Mouse (Mus musculus) embryonic facial prominence, embryonic 10.5 days (tissue): Measurements from ENCODE around the gene Wbp2. TPM values are rescaled to one million over a fixed set of nuclear protein-coding genes. Genes with fewer than 3 reads are reported as not detected.

ENCODE experiments used
- DNase-seq: peaks from one replicate; pipeline ENCODE4 v3.0.0-alpha.2; 2017; ENCODE audit warnings: low spot score
- H3K27ac ChIP-seq: fragments of 300-500 bp; sonication (generic); replicated peaks from 2 replicates; pipeline ENCODE4 v1.5.1; 2016; ENCODE audit warnings: mild to moderate bottlenecking
- H3K27me3 ChIP-seq: fragments of 300-500 bp; sonication (generic); replicated peaks from 2 replicates; pipeline ENCODE4 v1.6.1; 2016; ENCODE audit warnings: low read depth, mild to moderate bottlenecking; ENCODE audit not compliant: poor library complexity, severe bottlenecking
- H3K36me3 ChIP-seq: fragments of 300-500 bp; sonication (generic); replicated peaks from 2 replicates; pipeline ENCODE4 v1.6.1; 2016; ENCODE audit warnings: mild to moderate bottlenecking, moderate library complexity
- H3K4me1 ChIP-seq: fragments of 300-500 bp; sonication (generic); 2 replicates; pipeline ENCODE4 v1.6.1; 2016
- H3K4me3 ChIP-seq: fragments of 300-500 bp; sonication (generic); 2 replicates; pipeline ENCODE4 v1.5.1; 2016; ENCODE audit warnings: mild to moderate bottlenecking, moderate library complexity
- H3K9me3 ChIP-seq: fragments of 300-500 bp; sonication (generic); 2 replicates; pipeline ENCODE4 v1.6.1; 2016; ENCODE audit warnings: mild to moderate bottlenecking
- WGBS: fragments of 180-500 bp; shearing (Covaris S2); methylation state at CpG from one replicate; pipeline ENCODE4 v1.1.7; 2016; 5-methylcytosine and 5-hydroxymethylcytosine counted together
- polyA plus RNA-seq: library from polyadenylated mRNA; unstranded; fragments of >200 nt; fragmentation: Nextera tagmentation; extraction: Ambion mirVana; gene quantifications from 2 replicates; pipeline ENCODE4 v1.2.1, GENCODE M21; 2016

The Wbp2 gene
- polyA plus RNA-seq, 1 experiment from 2014 or later, result 74.2 TPM

DNA sequence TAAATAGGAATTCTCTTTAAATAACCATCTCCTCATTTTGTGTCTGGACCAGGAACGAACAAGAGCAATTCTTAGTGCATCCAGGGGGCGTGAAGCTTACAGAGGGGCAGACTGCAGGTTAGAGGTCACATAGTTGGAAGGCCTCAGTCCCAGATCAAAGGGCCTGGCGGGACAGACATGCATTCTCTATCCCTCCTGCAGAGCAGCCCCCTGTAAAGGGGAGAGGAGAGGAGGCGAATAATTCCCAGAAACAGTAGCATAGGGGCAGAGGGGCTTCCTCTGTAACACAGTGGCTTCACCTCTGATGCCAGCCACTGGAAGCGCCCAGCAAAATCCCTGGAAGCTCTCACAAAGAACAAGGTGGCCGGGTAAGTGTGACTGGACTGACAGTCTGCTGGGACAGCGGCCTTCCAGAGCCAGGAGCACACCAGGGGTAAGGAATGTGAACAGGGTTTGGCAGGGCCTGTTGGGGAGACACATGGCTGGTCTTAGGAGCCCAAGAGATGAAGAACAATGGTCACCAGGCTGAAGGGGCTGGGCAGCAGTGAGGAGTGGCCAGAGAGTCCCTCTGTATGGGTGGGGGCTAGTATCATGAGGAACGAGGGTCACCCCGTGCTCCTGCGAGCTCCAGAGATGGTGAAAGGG lies 8.0 kb downstream of the Wbp2 start:
- DNase-seq, result peak; percentile 60
- WGBS, result 24% methylated on average over 10 of the region's 10 CpGs
- no peaks in the 10 kb centered on the region for H3K9me3 ChIP-seq
- no peaks in the 10 kb centered on the region for H3K27me3 ChIP-seq
- H3K36me3 ChIP-seq, result peaks cover 51% of the 10 kb centered on the region
- H3K27ac ChIP-seq, result peak overlapping the region; percentile 76
- peaks cover 68% of the 10 kb centered on the region for H3K4me1 ChIP-seq
- peak overlapping the region; percentile 53 for H3K4me3 ChIP-seq

DNA sequence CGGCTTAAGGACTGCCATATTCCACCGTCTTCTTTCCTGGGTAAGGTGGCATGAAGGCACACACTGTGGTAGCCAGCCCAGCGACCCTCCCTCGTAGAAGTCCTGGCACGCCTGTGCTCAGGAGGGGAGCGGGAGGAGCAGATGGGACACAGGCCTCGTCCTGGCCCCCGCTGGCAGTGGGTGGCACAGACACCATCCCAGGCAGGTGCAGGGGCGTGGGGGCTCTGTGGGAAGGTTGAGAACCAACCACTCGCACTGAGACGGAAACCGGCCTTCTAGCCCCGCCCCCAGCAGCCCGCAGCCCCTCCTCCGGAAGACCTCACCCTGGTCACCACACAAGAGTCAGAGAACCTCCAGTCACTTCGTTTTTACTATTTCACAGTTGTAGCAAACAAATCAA lies 8.6 kb downstream of the Wbp2 start:
- H3K4me1 ChIP-seq, result peaks cover 68% of the 10 kb centered on the region
- peak overlapping the region; percentile 76 for H3K27ac ChIP-seq
- peak; percentile 70 for DNase-seq
- H3K27me3 ChIP-seq, result no peaks in the 10 kb centered on the region
- H3K4me3 ChIP-seq, result peak overlapping the region; percentile 53
- H3K36me3 ChIP-seq, result peaks cover 46% of the 10 kb centered on the region
- 8% methylated on average over 16 of the region's 16 CpGs for WGBS
- H3K9me3 ChIP-seq, result no peaks in the 10 kb centered on the region

DNA sequence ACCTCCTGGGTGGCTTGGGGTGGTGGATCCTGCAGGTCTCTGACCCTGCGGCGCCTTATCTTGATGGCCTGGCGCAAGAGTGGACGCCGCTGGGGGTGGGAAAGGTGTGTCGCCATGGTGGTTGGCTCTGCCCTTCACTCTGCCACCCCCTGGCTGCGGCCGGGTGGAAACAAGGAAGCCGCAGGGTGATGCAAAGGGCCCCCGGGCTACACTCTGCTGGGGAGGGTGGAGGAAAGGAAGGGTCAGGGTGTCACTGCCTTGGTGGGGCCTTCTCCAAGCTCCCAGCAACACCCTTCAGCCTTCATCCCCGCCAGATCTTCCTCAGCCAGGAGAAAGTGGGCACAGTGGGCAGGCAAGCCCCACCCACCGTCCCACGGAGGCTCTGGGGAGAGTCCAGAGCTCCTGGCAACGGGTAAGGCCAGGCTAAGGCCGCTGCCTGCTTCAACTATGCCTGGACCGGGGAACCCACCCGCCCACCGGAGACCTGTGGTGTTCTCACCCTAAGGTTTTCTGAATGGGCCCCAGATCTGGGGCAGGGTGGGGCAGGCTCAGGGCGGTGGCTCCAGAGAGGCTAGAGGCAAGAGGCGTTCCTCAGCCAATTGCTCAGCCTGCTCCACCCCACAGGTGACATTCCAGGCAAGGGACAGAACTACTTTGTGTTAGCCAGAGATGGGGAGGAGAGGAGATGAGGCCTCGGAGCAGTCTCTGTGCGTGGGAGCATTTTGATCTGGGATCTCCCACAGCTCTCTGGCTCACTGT lies 9.2 kb downstream of the Wbp2 start, which contains the start of gene Unc13d:
TSS of gene Unc13d (minus strand) at position 516 of the 759 bp plus-strand sequence.
- H3K4me3 ChIP-seq, result peak within 1 kb of the TSS; percentile 53
- 65% methylated on average over 22 of the region's 22 CpGs for WGBS
- DNase-seq, result no peak

DNA sequence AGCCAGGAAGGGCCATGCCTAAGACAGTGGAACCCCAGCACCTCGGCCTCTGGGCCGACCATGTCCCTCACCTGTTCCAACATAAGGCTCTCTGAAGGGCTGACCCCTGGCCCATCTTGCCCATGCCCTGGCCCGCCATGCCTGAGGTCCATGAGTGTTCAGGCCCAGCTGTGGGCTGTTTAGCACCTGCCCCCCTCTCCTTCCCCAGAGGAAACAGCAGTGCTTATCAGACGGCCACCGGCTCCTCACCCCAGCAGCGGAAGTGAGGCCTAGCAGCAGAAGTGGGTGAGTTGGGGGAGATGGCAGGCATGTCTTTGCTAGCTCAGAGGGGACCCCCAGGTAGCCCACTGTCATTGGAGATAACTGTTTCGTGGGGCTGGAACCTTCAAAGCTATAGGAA lies 10.0 kb downstream of the Wbp2 start:
- Histone ChIP-seq H3K9me3 (no peaks in the 10 kb centered on the region), H3K36me3 (peaks cover 32% of the 10 kb centered on the region), H3K4me1 (peaks cover 68% of the 10 kb centered on the region), H3K4me3 (peak overlapping the region; percentile 53), H3K27me3 (no peaks in the 10 kb centered on the region), H3K27ac (peak overlapping the region; percentile 76)
- DNase-seq, result no peak
- WGBS, result 87% methylated on average over 7 of the region's 7 CpGs

More for the DNA sequence above, 9.2 kb downstream of the Wbp2 start, which contains the start of gene Unc13d:
- H3K36me3 ChIP-seq, result peaks cover 40% of the 10 kb centered on the region
- H3K9me3 ChIP-seq, result no peaks in the 10 kb centered on the region
- H3K27ac ChIP-seq, result peak within 1 kb of the TSS; percentile 76
- H3K4me1 ChIP-seq, result peaks cover 68% of the 10 kb centered on the region
- no peaks in the 10 kb centered on the region for H3K27me3 ChIP-seq

DNA sequence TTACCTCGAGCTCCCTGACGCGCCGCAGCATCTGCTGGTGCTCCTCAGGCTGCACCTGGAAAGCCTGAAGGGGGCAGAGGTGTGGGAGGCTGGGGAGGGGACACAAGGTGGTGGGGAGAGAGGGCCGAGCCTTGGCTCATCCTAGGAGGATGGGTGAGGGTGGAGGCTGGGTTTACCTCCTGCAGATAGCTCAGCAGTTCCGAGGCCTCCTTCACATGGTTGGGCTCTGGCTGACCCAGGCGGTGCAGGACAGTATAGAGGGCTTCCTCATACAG lies 10.6 kb downstream of the Wbp2 start:
- Histone ChIP-seq H3K4me3 (peak overlapping the region; percentile 53; the same call in 1 of the 2 replicates), H3K9me3 (no peaks in the 10 kb centered on the region), H3K36me3 (peaks cover 26% of the 10 kb centered on the region), H3K4me1 (peaks cover 64% of the 10 kb centered on the region), H3K27ac (peak overlapping the region; percentile 76), H3K27me3 (no peaks in the 10 kb centered on the region)
- DNase-seq, result no peak
- WGBS, result 55% methylated on average over 7 of the region's 7 CpGs

DNA sequence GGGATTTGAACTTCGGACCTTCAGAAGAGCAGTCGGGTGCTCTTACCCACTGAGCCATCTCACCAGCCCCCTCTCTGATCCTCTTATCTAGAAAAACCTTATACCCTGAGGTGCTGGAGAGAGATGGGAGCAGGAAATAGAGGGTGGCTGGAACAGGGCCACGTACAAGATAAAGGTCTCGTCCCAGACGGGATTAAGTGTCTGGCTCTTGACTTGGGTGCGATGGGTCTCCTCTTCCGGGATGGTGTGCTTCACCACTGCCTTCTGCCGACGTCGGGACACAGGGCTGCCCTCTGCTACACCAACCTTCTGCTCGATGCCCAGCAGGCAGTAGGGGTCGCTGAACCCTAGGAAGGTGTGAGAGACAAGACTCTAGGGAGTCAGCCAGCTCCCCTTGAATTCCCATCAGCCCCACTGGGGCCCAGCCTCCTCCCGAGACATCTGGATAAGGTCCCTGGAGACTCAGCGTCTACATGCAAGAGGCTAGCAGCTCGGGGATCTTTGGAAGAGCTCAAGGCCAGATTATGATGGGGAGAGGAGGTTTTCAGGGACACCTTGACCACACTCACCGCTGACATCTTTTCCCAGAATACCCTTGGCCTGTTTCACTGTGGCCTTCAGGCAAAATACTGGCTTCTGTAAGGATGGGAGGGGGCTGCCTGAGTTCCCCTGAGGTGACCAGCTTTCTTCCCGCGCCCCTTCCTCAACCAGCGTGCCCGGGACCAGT lies 11.1 kb downstream of the Wbp2 start:
- Histone ChIP-seq H3K9me3 (no peaks in the 10 kb centered on the region), H3K27ac (peak overlapping the region; percentile 76), H3K4me3 (peak overlapping the region; percentile 53; the same call in 1 of the 2 replicates)

DNA sequence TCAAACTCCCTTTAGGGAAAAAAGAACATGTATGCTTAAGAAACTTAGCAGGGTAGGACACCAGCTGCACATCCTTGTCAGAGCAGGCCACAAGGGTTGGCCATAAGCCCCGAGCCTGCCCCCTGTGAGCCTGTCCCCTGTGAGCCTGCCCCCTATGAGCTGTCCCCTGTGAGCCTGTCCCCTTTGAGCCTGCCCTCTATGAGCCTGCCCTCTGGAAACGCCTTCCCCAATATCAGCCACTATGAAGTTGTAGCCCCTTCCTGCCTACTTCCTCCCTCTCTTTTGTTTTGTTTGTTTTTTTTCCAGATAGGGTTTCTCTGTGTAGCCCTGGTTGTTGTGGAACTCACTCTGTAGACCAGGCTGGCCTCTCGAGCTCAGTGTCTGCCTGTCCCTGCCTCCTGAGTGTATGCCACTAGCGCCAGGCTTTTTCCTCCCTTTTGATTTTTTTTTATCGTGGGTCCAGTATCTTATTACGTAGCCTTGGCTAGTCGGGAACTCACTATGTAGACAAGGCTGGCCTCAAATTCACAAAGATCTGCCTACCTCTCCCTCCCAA lies 12.3 kb downstream of the Wbp2 start:
- H3K4me1 ChIP-seq, result peaks cover 50% of the 10 kb centered on the region
- DNase-seq, result no peak
- no peaks in the 10 kb centered on the region for H3K27me3 ChIP-seq
- H3K36me3 ChIP-seq, result peaks cover 9% of the 10 kb centered on the region
- no peaks in the 10 kb centered on the region for H3K9me3 ChIP-seq
- no peak overlapping the region for H3K4me3 ChIP-seq
- 56% methylated on average over 7 of the region's 7 CpGs for WGBS
- peak overlapping the region; percentile 1; the same call in 1 of the 2 replicates for H3K27ac ChIP-seq

More for the DNA sequence above, 11.1 kb downstream of the Wbp2 start:
- Histone ChIP-seq H3K36me3 (peaks cover 21% of the 10 kb centered on the region), H3K4me1 (peaks cover 62% of the 10 kb centered on the region), H3K27me3 (no peaks in the 10 kb centered on the region)
- WGBS, result 57% methylated on average over 20 of the region's 20 CpGs
- DNase-seq, result no peak

DNA sequence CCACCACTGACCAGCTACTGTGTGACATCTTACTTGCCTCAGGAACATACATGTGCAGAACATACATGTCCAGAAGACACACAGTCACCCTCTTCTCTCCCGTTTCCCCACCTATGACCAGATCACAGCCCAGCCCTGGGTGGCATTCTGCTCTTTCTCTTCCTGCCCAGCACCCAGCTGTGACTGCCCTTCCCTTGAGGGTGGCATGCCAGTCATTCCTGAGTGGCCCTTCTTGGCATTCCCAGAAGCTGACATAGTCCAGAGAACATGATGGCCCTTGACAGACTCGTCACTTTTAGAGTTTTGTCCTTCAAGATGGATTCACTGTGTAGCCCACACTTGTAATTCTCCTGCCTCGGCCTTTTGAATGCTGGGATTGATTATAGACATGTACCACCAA lies 14.2 kb downstream of the Wbp2 start:
- Histone ChIP-seq H3K36me3 (no peaks in the 10 kb centered on the region), H3K27ac (no peak overlapping the region), H3K9me3 (no peaks in the 10 kb centered on the region), H3K27me3 (no peaks in the 10 kb centered on the region), H3K4me3 (no peak overlapping the region), H3K4me1 (peaks cover 31% of the 10 kb centered on the region)
- no peak for DNase-seq
- 79% methylated on average over 3 of the region's 3 CpGs for WGBS

DNA sequence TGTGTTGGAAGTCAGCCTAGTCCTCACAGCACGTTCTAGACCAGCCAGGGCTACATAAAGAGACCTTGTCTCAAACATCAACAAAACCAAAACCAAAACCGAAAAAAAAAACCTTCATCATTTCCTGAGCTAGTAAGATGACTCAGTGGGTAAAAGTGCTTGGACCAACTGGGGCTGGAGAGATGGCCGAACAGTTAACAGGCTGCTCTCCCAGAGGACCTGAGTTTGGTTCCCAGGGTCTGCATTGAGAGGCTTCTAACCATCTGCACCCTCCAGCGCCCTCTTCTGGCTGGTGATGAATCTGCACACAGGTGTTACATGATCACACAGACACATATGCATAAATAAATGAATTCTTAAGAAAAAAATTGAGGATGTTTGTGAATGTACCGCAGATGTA lies 15.3 kb downstream of the Wbp2 start:
- Histone ChIP-seq H3K27ac (no peak overlapping the region), H3K9me3 (no peaks in the 10 kb centered on the region), H3K4me1 (peaks cover 23% of the 10 kb centered on the region), H3K27me3 (no peaks in the 10 kb centered on the region), H3K36me3 (no peaks in the 10 kb centered on the region), H3K4me3 (no peak overlapping the region)
- DNase-seq, result no peak
- 64% methylated on average over 5 of the region's 5 CpGs for WGBS

DNA sequence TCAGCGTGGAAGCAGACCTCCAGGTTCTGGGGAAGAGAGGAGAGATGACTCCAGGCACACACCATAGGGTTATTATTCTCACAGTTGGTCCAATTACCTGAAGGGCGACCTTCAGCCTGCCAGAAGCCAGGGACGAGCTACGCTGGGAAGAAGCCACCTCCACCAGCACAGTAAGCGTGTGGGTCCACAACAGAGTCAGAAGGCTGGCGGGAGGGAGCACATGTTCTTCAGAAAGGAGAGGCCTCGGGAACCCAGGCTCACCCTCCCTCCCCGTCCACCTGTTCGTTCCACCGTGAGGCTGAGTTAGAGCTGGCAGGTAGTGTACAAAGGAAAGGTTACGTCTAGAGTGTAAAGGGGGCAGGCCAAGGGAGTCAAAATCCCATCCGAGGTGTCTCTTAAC lies 21.4 kb downstream of the Wbp2 start:
- H3K27ac ChIP-seq, result no peak overlapping the region
- DNase-seq, result no peak
- H3K36me3 ChIP-seq, result peaks cover 32% of the 10 kb centered on the region
- H3K4me3 ChIP-seq, result no peak overlapping the region
- H3K27me3 ChIP-seq, result no peaks in the 10 kb centered on the region
- H3K4me1 ChIP-seq, result peaks cover 17% of the 10 kb centered on the region; the same call in 1 of the 2 replicates
- 88% methylated on average over 12 of the region's 12 CpGs for WGBS
- H3K9me3 ChIP-seq, result no peaks in the 10 kb centered on the region

DNA sequence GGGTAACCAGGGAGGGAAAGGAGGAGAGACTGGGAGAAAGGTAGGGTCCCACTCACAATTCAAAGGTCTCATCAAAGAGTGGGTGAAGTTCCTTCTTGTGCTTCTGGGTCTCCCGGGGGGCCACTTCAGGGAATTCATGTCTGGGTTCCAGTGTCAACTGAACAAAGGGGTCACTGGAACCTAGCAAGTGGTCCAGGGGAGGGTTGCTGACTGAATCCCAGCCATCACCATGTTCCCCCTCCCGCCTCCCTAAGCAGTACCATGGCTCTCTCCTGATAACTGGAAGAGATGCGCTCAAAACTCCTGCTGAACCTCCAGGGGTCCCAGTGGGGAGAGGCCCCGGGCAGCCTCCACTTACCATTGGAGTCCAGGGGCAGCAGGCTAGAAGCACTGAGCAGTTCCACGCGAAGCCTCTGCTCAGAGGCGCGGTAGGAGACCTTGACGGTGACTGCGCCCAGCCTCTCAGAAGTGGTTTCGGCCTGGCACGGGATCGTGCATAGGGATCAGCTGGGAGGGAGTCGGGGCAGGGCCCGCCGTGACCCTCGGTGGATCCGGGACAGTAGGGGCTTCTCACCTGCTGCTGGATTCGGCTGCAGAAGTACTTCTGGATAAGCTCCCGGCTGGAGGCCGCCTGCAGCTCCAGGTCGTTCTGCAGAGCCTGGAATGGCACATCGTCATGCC lies 22.5 kb downstream of the Wbp2 start:
- Histone ChIP-seq H3K4me1 (peaks cover 17% of the 10 kb centered on the region; the same call in 1 of the 2 replicates), H3K36me3 (peaks cover 42% of the 10 kb centered on the region), H3K9me3 (no peaks in the 10 kb centered on the region), H3K27me3 (no peaks in the 10 kb centered on the region), H3K4me3 (no peak overlapping the region), H3K27ac (no peak overlapping the region; the same call in 1 of the 2 replicates)
- 65% methylated on average over 23 of the region's 23 CpGs for WGBS
- no peak for DNase-seq

DNA sequence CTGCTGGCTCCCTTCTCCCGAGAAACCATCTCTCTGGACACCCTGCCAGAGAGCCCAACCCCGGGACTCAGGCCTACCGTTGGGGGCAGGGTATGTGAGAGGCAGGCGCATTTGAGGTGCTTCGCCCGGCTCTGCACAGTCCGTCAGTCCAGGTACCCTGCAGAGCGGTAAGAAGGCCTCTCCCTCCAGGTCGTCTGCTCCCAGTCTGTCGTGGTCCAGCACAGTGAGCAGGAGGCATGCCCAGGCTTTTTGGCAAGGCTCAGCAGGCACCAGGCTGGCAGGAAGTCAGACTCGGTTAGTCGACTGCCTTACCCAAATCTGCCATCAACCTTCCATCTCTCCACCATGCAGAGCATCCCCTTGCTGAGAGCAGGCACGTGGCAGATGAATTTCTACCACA lies 23.2 kb downstream of the Wbp2 start:
- no peaks in the 10 kb centered on the region for H3K27me3 ChIP-seq
- peak overlapping the region; percentile 40 for H3K27ac ChIP-seq
- no peaks in the 10 kb centered on the region for H3K9me3 ChIP-seq
- WGBS, result 66% methylated on average over 13 of the region's 13 CpGs
- peaks cover 50% of the 10 kb centered on the region for H3K36me3 ChIP-seq
- DNase-seq, result no peak
- no peak overlapping the region for H3K4me3 ChIP-seq
- H3K4me1 ChIP-seq, result peaks cover 17% of the 10 kb centered on the region; the same call in 1 of the 2 replicates
